Mouse (Mus musculus) ES-E14 (cell line): ENCODE results near the gene Pik3r6.

Experiments used
- CHD2 ChIP-seq: IDR thresholded peaks from 2 replicates; pipeline ENCODE4 v1.6.1; 2014; ENCODE audit warnings: mild to moderate bottlenecking, low read depth, low read length, inconsistent platforms
- HCFC1 ChIP-seq: IDR thresholded peaks from 2 replicates; pipeline ENCODE4 v1.6.1; 2012; ENCODE audit warnings: low read length, inconsistent platforms, borderline replicate concordance; ENCODE audit not compliant: insufficient read depth
- MAFK ChIP-seq: IDR thresholded peaks from 2 replicates; pipeline ENCODE4 v1.6.1; 2014; ENCODE audit warnings: mild to moderate bottlenecking, low read depth, low read length, inconsistent platforms; ENCODE audit not compliant: insufficient read depth
- ZNF384 ChIP-seq: IDR thresholded peaks from 2 replicates; pipeline ENCODE4 v1.6.1; 2012; ENCODE audit warnings: low read depth, low read length, inconsistent platforms

DNA sequence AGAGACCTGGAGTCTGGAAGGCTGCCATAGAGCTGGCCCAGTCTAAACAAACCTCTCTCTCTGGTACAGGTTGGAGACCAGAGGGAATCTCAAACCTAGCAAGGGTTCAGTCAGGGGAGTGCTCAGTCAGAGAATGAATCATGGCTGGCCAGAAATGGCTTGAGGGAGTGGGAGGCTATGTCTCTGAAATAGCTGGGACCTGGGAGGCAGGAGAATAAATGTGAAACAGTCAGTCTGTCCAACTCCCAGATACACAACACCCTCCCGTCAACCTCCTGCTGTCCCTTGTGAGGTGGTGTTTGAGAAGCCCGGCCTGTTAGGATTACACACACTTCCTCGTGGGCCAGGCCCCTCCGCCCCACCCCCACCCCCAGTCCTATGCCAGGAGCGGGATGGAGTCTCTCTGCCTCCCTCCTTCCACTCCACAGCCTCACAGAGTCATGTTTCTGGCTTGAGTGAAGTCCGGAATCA is 97.8 kb downstream of the Pik3r6 start:
- TF ChIP-seq MAFK (no peak), HCFC1 (no peak), ZNF384 (no peak), CHD2 (no peak)
